Mouse (Mus musculus) B cell, adult 2 months (primary cell): ENCODE measurements at regions not wholly inside any gene's neighbourhood (a gene's known extent, or its start where the extent isn't known, plus 50 kb on each side); places are given as distances from the start of the nearest gene placed in this dataset.

Source experiments
- DNase-seq, 2 experiments: peaks; one replicate each; pipeline ENCODE4 v3.0.0; 2022

DNA sequence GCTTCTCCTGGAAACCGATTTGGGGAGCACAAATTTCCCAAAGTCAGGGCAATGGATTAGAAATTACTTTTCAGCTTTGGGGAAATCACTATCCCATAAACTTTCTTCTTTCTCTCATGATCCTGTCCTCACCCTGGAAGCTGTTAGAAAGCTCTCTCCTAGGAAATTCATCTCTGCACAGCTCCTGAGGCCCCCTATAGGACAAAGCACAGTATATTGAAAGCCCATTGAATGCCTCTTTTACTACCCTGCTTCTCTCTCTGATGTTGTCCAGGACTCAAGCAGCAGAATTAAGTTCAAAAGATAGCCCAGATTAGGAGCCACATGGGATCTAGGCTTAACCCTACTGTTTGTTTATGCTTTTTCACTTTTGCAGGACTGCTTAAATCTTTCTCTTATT, 139.3 kb upstream of the Rnf219 start:
- no peak for DNase-seq

DNA sequence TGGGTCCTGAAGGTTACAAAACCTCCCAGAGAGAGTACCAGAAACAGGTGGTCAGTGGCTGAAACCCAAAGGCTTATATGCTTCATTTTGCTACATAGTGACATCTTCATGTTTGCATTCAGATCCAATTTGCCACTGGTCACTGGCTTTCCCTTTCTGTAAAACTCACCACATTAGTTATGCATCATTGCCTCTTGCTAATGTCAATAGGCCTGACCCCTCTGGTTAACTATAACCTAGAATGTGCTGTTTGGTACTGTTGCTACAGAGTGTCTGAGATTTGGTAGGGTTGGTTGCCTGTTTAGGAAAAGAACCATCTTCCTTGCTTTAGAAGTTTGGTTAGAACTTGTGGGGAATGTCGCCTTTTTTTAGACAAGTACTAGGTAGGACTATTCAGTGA, 136.3 kb upstream of the Rnf219 start:
- no peak for DNase-seq

DNA sequence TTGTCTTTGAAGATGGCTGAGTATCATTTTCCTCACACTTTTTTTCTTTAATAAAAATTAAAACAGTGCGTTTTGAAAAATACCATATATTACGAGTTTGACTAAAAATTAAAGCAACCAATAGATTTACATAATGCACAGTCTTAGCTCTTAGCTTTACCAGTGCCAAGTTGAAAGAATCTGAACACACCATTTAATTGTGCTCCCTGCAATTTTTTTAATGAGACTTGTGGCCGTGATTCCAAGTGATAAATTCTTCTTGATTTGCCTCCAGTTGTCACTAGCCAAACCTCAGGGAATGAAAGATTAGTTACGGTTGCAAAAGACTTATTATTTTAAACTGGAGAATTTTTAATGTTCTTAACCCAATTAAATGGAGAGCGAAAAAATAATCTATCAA, 127.5 kb upstream of the Rnf219 start:
- no peak for DNase-seq

GRCm38 (mm10) chr14:104644626-104645025, 122.2 kb upstream of the Rnf219 start:
- DNase-seq: no peak

GRCm38 (mm10) chr14:104642783-104643182, 120.3 kb upstream of the Rnf219 start:
- DNase-seq: no peak

GRCm38 (mm10) chr14:104639300-104639699, 116.9 kb upstream of the Rnf219 start:
- DNase-seq: no peak

GRCm38 (mm10) chr14:104611467-104611866, 89.0 kb upstream of the Rnf219 start:
- DNase-seq: no peak

DNA sequence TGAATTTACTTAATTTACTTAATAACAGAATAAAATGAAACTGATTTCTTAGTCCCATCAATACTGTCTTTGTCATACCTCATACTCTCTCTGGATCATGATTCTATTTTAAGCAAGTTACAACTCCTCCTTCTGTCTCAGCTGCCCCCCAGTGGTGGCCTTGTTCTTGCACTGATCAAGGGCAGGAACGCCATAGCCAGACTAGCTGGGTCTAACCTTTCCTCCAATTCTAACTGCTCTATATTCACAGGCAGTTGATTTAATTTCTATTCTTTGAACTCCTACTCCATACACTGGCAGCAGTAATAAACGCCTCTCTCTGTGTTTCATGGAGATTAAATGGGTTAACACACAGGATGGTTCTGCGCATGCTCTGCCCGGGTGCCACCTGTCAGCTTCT, 87.9 kb upstream of the Rnf219 start:
- no peak for DNase-seq

DNA sequence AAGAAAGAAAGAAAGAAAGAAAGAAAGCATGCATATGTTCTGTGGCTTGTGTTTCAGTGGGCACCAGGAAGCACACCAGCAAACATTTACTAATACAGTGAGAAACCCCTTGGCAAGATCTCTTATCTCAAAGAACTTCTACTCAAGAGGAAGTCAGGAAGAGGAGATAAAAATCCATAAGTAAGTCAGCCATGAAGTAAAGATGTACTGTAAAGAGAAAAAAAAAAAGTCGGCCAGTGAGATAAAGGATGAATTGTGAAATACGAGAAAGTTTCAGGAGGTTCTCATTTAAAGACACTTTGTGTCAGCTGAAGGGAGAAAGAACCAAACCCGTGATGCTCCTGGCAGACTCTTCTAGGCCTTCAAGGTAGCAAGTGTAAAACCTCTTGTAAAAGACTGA, 72.4 kb upstream of the Rnf219 start:
- no peak for DNase-seq
